Mouse (Mus musculus) kidney, embryonic 15.5 days (tissue): ENCODE measurements around the gene Ntf5. TPM values are rescaled to one million over a fixed set of nuclear protein-coding genes. Genes with fewer than 3 reads are reported as not detected.
"Not testable (repeated sequence)": the region's sequence is repeated elsewhere in the genome, so short reads cannot be mapped to it uniquely, and the experiment has no call there.

Experiments used
- ATAC-seq: fragments of 200-750 bp; cut with Nextera tagmentation; replicated peaks from 2 replicates; pipeline ENCODE4 v1.8.0; 2017; ENCODE audit warnings: moderate TSS enrichment; ENCODE audit not compliant: low FRiP score
- H3K27ac ChIP-seq: fragments of 300-500 bp; sonication (generic); 2 replicates; pipeline ENCODE4 v1.5.1; 2015; ENCODE audit warnings: mild to moderate bottlenecking, inconsistent platforms
- H3K27me3 ChIP-seq: fragments of 300-500 bp; sonication (generic); 2 replicates; pipeline ENCODE4 v1.6.1; 2015; ENCODE audit warnings: inconsistent platforms
- H3K36me3 ChIP-seq: fragments of 300-500 bp; sonication (generic); 2 replicates; pipeline ENCODE4 v1.6.1; 2015; ENCODE audit warnings: inconsistent platforms
- H3K4me1 ChIP-seq: fragments of 300-500 bp; sonication (generic); 2 replicates; pipeline ENCODE4 v1.6.1; 2015; ENCODE audit warnings: inconsistent platforms
- H3K4me2 ChIP-seq: fragments of 300-500 bp; sonication (generic); 2 replicates; pipeline ENCODE4 v1.6.1; 2015; ENCODE audit warnings: moderate library complexity, mild to moderate bottlenecking, inconsistent platforms
- H3K4me3 ChIP-seq: fragments of 300-500 bp; sonication (generic); replicated peaks from 2 replicates; pipeline ENCODE4 v1.5.1; 2015; ENCODE audit warnings: mild to moderate bottlenecking, inconsistent platforms
- H3K9ac ChIP-seq: fragments of 300-500 bp; sonication (generic); 2 replicates; pipeline ENCODE4 v1.6.1; 2015; ENCODE audit warnings: mild to moderate bottlenecking, inconsistent platforms
- H3K9me3 ChIP-seq: fragments of 300-500 bp; sonication (generic); replicated peaks from 2 replicates; pipeline ENCODE4 v1.6.1; 2016; ENCODE audit warnings: inconsistent platforms
- WGBS: fragments of 180-500 bp; shearing (Covaris S2); methylation state at CpG from one replicate; pipeline ENCODE4 v1.1.7; 2015; ENCODE audit warnings: mixed read lengths; 5-methylcytosine and 5-hydroxymethylcytosine counted together
- polyA plus RNA-seq: library from polyadenylated mRNA; unstranded; fragments of >200 nt; fragmentation: Nextera tagmentation; extraction: Ambion mirVana; gene quantifications from 2 replicates; pipeline ENCODE4 v1.2.1, GENCODE M21; 2015

Gene Ntf5
- polyA plus RNA-seq, 1 experiment from 2014 or later = 1.4 TPM

- WGBS = 65% methylated on average over 7 of the region's 7 CpGs
- ATAC-seq = no peak
- Histone ChIP-seq H3K9me3 (no peaks in the 10 kb centered on the region), H3K27me3 (no peaks in the 10 kb centered on the region), H3K4me3 (peak overlapping the region; percentile 68), H3K9ac (peak overlapping the region; percentile 39; the same call in 1 of the 2 replicates), H3K27ac (peak overlapping the region; percentile 94), H3K4me1 (peaks cover 47% of the 10 kb centered on the region), H3K36me3 (peaks cover 62% of the 10 kb centered on the region), H3K4me2 (peak overlapping the region; percentile 60)
Measured at GRCm38 (mm10) chr7:45460377-45460776, 46.9 kb downstream of the Ntf5 start.

DNA sequence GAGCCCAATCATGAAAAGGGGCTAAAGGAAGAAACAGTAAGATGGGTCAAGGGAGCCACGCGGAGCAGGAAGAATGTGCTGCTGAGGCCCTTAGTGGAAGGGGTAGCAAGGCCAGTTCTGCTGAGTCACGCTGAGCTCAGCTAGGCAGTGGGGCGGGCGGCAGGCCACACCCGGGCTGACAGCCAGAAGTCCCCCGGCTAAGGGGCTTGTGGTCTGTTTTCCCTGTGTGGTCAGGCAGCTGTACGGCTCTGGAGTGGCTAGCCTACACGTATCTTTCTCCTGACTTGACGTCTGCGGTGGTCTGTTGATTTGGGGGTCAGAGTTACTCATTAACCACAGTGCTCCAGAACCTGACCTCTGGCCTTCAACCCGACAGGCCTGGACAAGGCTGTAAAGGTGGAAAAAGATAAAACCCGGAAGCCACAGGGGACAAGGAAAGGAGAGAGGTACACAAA is 47.4 kb downstream of the Ntf5 start:
- H3K27ac ChIP-seq = peak overlapping the region; percentile 94
- no peaks in the 10 kb centered on the region for H3K9me3 ChIP-seq
- WGBS = 12% methylated on average over 13 of the region's 13 CpGs
- H3K4me1 ChIP-seq = peaks cover 52% of the 10 kb centered on the region
- peak overlapping the region; percentile 68 for H3K4me3 ChIP-seq
- H3K36me3 ChIP-seq = peaks cover 59% of the 10 kb centered on the region
- H3K27me3 ChIP-seq = no peaks in the 10 kb centered on the region
- ATAC-seq = peak; percentile 44
- H3K4me2 ChIP-seq = peak overlapping the region; percentile 60
- H3K9ac ChIP-seq = peak overlapping the region; percentile 6; the same call in 1 of the 2 replicates

DNA sequence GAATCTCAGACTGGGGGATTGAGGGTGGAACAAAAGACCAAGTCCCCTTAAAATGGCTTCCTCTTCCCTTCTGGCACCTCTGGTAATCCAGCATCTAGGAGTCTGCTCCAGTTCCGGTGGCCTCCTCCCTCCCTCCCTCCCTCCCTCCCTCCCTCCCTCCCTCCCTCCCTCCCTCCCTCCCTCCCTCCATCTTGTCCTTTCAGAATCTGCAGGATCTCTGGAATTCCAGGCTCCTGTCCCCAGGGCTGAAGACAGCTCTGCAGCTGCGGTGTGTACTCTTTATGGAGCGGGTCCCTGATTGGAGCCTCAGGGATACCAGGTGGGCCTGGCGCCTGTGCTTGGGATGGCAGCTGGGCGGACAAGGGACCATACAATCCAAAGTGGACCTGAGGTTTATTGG is 47.8 kb downstream of the Ntf5 start:
- Histone ChIP-seq H3K9me3 (no peaks in the 10 kb centered on the region), H3K27me3 (no peaks in the 10 kb centered on the region), H3K27ac (peak overlapping the region; percentile 94), H3K9ac (no peak overlapping the region), H3K4me3 (no peak overlapping the region), H3K4me2 (peak overlapping the region; percentile 60), H3K36me3 (peaks cover 57% of the 10 kb centered on the region), H3K4me1 (peaks cover 56% of the 10 kb centered on the region)
- WGBS = 57% methylated on average over 5 of the region's 5 CpGs
- no peak for ATAC-seq

- H3K4me1 ChIP-seq = peaks cover 53% of the 10 kb centered on the region
- H3K27me3 ChIP-seq = no peaks in the 10 kb centered on the region
- no peak overlapping the region for H3K4me3 ChIP-seq
- no peaks in the 10 kb centered on the region for H3K9me3 ChIP-seq
- no peak for ATAC-seq
- no peak overlapping the region for H3K4me2 ChIP-seq
- peaks cover 57% of the 10 kb centered on the region for H3K36me3 ChIP-seq
- H3K9ac ChIP-seq = no peak overlapping the region
- 81% methylated on average over 4 of the region's 4 CpGs for WGBS
- H3K27ac ChIP-seq = peak overlapping the region; percentile 86
Measured at GRCm38 (mm10) chr7:45461781-45462180, 48.3 kb downstream of the Ntf5 start.

- H3K36me3 ChIP-seq = peaks cover 53% of the 10 kb centered on the region
- H3K4me3 ChIP-seq = no peak overlapping the region
- H3K4me2 ChIP-seq = no peak overlapping the region
- no peaks in the 10 kb centered on the region for H3K9me3 ChIP-seq
- no peak for ATAC-seq
- H3K9ac ChIP-seq = no peak overlapping the region
- no peak overlapping the region for H3K27ac ChIP-seq
- H3K27me3 ChIP-seq = no peaks in the 10 kb centered on the region
- 90% methylated on average over 4 of the region's 4 CpGs for WGBS
- H3K4me1 ChIP-seq = peaks cover 52% of the 10 kb centered on the region
Measured at GRCm38 (mm10) chr7:45462325-45462724, 48.8 kb downstream of the Ntf5 start.

GRCm38 (mm10) chr7:45462868-45463267 is 49.4 kb downstream of the Ntf5 start:
- 83% methylated on average over 4 of the region's 4 CpGs for WGBS
- H3K27me3 ChIP-seq, H3K9me3 ChIP-seq, ATAC-seq, H3K4me2 ChIP-seq, H3K4me3 ChIP-seq, H3K9ac ChIP-seq, H3K27ac ChIP-seq: not testable (repeated sequence)
- Histone ChIP-seq H3K36me3 (peaks cover 47% of the 10 kb centered on the region), H3K4me1 (peaks cover 48% of the 10 kb centered on the region)

DNA sequence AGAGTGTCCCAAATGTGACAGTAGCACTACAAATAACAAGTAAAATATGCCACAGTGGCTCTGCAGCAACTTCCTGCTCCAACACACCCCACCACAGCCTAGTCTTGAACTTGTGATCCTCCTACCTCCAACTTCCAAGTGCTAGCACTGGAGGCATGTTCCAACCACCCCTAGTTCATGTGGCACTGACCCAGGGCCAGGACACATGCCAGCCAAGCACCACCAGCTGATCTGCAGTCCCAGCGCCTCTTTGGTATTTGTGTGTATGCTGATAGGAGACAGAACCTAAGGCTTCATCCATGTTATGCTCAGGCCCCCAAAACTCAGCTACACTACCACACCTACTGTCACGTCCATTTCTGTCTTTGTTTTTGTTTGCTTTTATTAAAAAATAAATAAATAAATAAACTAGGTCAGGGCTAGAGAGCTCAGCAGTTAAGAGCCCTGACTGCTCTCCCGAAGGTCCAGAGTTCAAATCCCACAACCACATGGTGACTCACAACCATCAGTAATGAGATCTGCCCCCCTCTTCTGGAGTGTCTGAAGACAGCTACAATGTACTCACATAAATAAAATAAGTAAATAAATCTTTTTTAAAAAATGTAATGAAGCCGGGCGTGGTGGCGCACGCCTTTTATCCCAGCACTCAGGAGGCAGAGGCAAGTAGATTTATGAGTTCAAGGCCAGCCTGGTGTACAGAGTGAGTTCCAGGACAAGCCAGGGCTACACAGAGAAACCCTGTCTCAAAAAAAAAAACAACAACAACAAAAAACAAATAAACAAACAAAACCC is 50.7 kb downstream of the Ntf5 start:
- ATAC-seq = no peak
- H3K4me1 ChIP-seq = peaks cover 42% of the 10 kb centered on the region
- peaks cover 41% of the 10 kb centered on the region for H3K36me3 ChIP-seq
- no peak overlapping the region for H3K4me2 ChIP-seq
- no peaks in the 10 kb centered on the region for H3K9me3 ChIP-seq
- no peaks in the 10 kb centered on the region for H3K27me3 ChIP-seq
- no peak overlapping the region for H3K4me3 ChIP-seq
- H3K9ac ChIP-seq = no peak overlapping the region
- H3K27ac ChIP-seq = no peak overlapping the region
- WGBS = 92% methylated on average over 7 of the region's 7 CpGs

GRCm38 (mm10) chr7:45465112-45465511 is 51.6 kb downstream of the Ntf5 start:
- WGBS = 93% methylated on average over 12 of the region's 12 CpGs
- ATAC-seq = no peak
- Histone ChIP-seq H3K27me3 (no peaks in the 10 kb centered on the region), H3K9ac (no peak overlapping the region), H3K4me2 (peak overlapping the region; percentile 87), H3K4me1 (peaks cover 39% of the 10 kb centered on the region), H3K4me3 (peak overlapping the region; percentile 96), H3K9me3 (no peaks in the 10 kb centered on the region), H3K36me3 (peaks cover 41% of the 10 kb centered on the region), H3K27ac (no peak overlapping the region)

- H3K27me3 ChIP-seq = no peaks in the 10 kb centered on the region
- H3K4me1 ChIP-seq = peaks cover 35% of the 10 kb centered on the region
- H3K4me3 ChIP-seq = peak overlapping the region; percentile 96
- H3K27ac ChIP-seq = no peak overlapping the region
- peaks cover 41% of the 10 kb centered on the region for H3K36me3 ChIP-seq
- peak overlapping the region; percentile 85; the same call in 1 of the 2 replicates for H3K9ac ChIP-seq
- H3K9me3 ChIP-seq = no peaks in the 10 kb centered on the region
- no peak; the same call in 1 of the 2 replicates for ATAC-seq
- 84% methylated on average over 9 of the region's 9 CpGs for WGBS
- peak overlapping the region; percentile 87 for H3K4me2 ChIP-seq
Measured at GRCm38 (mm10) chr7:45465549-45465948, 52.1 kb downstream of the Ntf5 start.

GRCm38 (mm10) chr7:45466283-45467089 is 53.0 kb downstream of the Ntf5 start, which contains the start of gene Bax:
Gene Bax, minus strand, starts transcription at chr7:45466898.
- Histone ChIP-seq H3K9ac (peak within 1 kb of the TSS; percentile 85), H3K4me2 (peak within 1 kb of the TSS; percentile 87), H3K36me3 (peaks cover 40% of the 10 kb centered on the region), H3K9me3 (no peaks in the 10 kb centered on the region), H3K4me3 (peak within 1 kb of the TSS; percentile 96), H3K4me1 (peaks cover 27% of the 10 kb centered on the region), H3K27me3 (no peaks in the 10 kb centered on the region), H3K27ac (peak within 1 kb of the TSS; percentile 81)
- peak; percentile 79 for ATAC-seq
- under 1% methylated on average over 57 of the region's 58 CpGs for WGBS
